Mouse (Mus musculus) thymus, postnatal 14 days (tissue): Measurements from ENCODE around the gene Arl6ip1.
A peak's percentile ranks its signal among the peaks of the same experiment; 100 is the strongest.
"Not testable (repeated sequence)": the region's sequence is repeated elsewhere in the genome, so short reads cannot be mapped to it uniquely, and the experiment has no call there.

Source experiments
- DNase-seq: peaks from one replicate; pipeline ENCODE4 v3.0.0; 2021

Arl6ip1 gene

DNA sequence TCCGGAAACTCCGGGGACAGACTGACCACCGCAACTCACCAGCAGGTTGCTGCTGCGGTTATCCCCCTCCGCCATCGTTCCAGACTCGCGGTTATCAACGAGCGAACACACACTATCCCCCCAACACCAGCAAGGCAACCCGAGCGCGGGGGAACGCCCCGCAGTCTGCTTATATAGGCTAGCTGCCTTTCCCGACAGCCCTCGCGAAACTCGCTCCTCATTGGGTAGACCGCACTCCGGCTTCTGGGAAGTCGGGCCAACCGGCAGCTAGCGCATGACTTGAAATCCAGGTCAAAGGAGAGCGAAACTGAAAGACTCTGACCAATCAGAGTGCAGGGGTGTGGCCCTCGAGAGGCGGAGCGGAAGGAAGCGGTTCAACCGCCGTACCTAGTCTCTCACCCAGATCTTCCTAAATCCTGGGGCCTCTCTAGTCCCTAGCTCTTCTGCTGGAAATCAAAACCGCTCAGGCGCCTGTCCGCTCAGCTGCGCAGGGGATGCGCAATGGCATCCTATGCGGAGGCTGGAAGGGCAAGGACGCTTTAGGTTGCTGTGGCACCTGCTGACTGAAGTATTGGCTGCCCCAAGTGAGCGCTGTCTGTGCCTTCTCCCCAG, at the start of gene Arl6ip1:
Gene Arl6ip1, minus strand, starts transcription at position 233 of the 612 bp plus-strand sequence.
- peak; percentile 98 for DNase-seq

DNA sequence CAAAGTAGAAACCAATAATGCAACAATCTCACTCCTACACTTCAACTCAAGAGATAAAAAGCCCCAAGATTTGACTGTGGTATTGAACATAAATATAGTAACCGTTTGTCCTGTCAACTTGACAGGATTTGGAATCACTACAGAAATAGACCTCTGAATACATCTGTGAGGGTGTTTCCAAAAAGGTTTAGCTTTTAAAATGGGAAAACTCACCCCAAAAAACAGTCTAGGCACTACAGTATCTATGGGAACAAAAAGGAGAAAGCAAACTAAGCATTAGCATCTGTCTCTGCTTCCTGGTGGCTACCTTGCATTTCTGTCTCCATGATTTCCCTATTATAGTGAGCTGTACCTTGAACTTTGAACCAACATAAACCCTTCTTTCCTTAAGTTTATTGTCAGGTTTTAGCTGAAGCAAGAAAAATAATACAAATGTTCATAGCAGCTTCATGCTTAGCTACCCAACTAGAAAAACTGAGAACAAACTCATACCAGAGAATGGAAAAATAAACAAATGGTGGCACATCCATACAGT, 46.4 kb upstream of the Arl6ip1 start:
- DNase-seq: no peak

GRCm38 (mm10) chr7:118170125-118170524, 40.7 kb upstream of the Arl6ip1 start:
- not testable (repeated sequence) for DNase-seq

- no peak for DNase-seq
Measured at GRCm38 (mm10) chr7:118163006-118163405, 33.5 kb upstream of the Arl6ip1 start.

- DNase-seq: no peak
Measured at GRCm38 (mm10) chr7:118160121-118160520, 30.7 kb upstream of the Arl6ip1 start.

DNA sequence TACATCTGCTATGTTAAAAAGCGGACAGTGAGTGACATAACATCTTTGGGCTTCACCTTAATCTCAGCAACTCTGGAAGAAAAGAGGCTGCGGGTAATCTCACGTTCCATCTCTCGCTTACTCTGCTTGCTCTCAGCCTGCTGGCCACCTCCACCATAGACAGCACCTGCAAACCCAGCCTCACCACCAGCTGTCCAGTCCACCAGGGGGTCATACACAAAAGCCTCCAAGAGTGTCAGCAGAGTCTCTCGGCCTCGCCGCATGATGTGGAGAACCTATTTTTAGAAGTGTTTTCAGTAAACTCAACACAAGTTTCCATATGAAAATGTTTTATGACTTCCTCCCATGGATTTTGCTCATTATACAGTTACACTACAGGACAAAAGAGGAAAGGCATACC, 27.0 kb upstream of the Arl6ip1 start:
- DNase-seq: no peak

DNA sequence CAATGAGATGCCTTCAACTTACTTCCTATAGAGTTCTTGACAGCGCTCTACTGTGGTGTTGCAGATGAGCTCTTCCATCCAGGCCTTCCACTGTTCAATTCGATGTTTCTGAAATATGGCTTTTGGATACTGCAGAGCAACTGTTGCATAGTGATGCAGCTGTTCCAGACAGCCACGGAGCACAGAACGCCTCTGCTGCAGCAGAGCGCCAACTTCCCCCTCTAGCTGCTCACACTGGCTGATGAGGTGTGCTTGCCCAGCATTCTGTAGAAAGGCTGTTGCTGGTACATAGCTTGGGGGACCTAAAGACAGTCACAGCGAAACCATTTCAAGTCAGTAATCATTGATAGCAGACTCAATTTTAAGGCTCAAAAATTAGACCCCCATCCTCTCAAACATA, 24.7 kb upstream of the Arl6ip1 start:
- no peak for DNase-seq

GRCm38 (mm10) chr7:118143602-118144001, 14.1 kb upstream of the Arl6ip1 start:
- DNase-seq: no peak

GRCm38 (mm10) chr7:118143123-118143522, 13.7 kb upstream of the Arl6ip1 start:
- DNase-seq: no peak

DNA sequence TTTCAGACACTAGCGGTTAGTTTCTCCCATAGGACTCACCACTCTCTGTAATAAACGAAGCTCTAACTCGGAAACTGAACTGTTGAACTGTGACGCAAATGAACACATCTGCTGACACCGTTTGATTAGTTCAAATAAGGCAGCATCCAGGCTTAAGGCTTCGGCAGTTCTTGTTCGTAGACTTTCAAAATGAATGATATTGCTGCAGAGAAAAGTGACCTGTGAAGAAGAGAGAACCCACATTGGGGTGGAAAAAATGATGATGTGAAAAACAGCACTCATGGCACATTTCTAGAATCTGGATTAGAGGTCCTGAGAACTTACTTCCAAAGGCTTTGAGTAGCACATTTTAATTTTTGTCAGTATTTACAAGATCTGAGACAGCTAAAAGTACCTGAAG, 11.8 kb upstream of the Arl6ip1 start:
- DNase-seq: no peak

GRCm38 (mm10) chr7:118135128-118135527, 5.7 kb upstream of the Arl6ip1 start:
- no peak for DNase-seq

DNA sequence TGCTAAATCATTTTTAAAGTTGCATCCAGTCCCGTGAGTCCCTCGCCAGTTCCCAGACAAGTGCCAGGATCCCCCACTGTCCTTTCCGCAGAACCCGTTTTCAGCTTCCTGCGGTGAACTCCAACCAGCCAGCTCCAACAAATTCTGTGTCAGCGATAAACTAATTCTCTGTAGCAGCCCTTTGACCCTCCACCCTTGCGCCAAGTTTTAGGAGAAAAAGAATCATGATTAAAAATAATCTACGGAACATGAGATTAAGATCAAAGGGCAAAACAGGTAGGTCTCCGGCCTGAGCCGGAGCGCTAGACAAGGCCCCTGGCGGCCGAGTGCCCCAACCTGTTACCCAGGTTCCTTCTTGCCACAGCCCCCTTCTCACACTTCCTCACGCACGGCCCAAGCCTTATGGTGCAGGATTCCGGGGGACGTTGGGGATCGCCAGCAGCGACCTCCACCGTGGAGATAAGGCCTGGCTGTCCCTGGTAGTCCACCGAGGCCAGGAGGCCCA, 485 bp downstream of the Arl6ip1 start:
- no peak for DNase-seq

GRCm38 (mm10) chr7:118126219-118126875, 3.1 kb downstream of the Arl6ip1 start:
- no peak for DNase-seq

- DNase-seq: no peak
Measured at GRCm38 (mm10) chr7:118125736-118126135, 3.7 kb downstream of the Arl6ip1 start.

GRCm38 (mm10) chr7:118123512-118124411, 5.7 kb downstream of the Arl6ip1 start:
- no peak for DNase-seq

GRCm38 (mm10) chr7:118122235-118122634, 7.2 kb downstream of the Arl6ip1 start:
- DNase-seq: no peak

GRCm38 (mm10) chr7:118120654-118121053, 8.8 kb downstream of the Arl6ip1 start:
- no peak for DNase-seq

DNA sequence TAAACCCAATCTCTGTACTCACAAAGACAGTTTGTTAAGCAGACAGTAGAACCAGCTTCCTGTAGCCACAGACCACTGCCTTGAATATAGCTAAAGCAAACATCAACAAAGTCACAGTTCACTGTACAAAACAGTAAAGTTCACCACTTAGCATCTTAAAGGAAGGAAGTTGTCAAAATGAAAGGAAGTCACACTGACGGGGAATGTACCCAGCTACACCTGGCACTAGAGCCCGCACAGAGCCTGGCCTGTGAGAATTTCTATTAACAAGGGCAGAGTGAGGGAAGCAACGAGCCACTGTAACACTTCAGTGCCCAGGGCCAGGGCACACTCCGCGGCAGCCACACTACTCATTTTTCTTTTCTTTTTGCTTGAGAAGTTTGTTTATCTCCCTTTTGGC, 9.5 kb downstream of the Arl6ip1 start:
- peak; percentile 47 for DNase-seq

GRCm38 (mm10) chr7:118119142-118119541, 10.3 kb downstream of the Arl6ip1 start:
- DNase-seq: peak; percentile 41

- no peak for DNase-seq
Measured at GRCm38 (mm10) chr7:118118426-118118825, 11.0 kb downstream of the Arl6ip1 start.

GRCm38 (mm10) chr7:118117539-118118210, 11.8 kb downstream of the Arl6ip1 start:
- no peak for DNase-seq

GRCm38 (mm10) chr7:118116787-118117538, 12.5 kb downstream of the Arl6ip1 start:
- no peak for DNase-seq
